In the genomic region with DNA sequence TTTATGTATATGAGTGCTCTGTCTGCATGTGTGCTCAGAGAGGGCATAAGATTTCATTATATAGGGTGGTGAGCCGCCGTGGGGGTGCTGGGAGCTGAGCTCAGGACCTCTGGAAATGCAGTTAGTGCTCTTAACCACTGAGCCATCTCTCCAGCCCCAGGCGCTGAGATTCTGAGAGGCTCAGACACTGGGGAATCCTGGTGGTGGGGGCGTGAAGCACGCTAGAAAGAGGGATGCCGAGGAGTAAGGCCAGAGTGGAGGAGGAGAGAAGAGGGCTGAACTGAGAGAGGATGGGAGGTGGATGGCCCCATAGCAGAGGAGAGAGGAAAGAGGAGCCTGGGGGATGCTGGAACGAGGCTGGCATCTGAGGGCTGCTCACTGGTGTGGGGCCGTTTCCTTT, we compare ENCODE assay signal across 25 mouse cellular contexts. TPM values are rescaled to one million over a fixed set of nuclear protein-coding genes. Genes with fewer than 3 reads are reported as not detected.
DNase-seq lines count a peak whose midpoint lies in the region; ATAC-seq and TF ChIP-seq lines count a peak whose summit lies in the region.
"Had no signal": no experiment of that assay in that cellular context is flagged by ENCODE, and none has a peak within 500 bp of the region (broad histone marks: within the 10 kb centered on the region; RNA-seq: fewer than 3 reads in every experiment).

No protein-coding gene starts in this region.

- 0 out of 2 replicates have a peak overlapping the region, but pooled peaks have one; percentile 12 for H3K27ac ChIP-seq in forebrain, embryonic 10.5 days
- H3K27ac ChIP-seq in forebrain, embryonic 12.5 days = no peak overlapping the region
- H3K27ac ChIP-seq in testis, adult 2 months (ENCODE audit: control insufficient read depth, insufficient read depth, low read depth, low read length) = no peak overlapping the region
- H3K27ac ChIP-seq: embryonic facial prominence, embryonic 13.5 days; embryonic facial prominence, embryonic 15.5 days; forebrain, embryonic 15.5 days had no signal

- no peak for TF ChIP-seq CTCF in testis, adult 2 months (IDR thresholded peaks at IDR 0.05; ENCODE audit: control insufficient read depth, insufficient read depth, insufficient replicate concordance, low read depth, low read length)

- H3K9ac ChIP-seq in forebrain, embryonic 12.5 days = no peak overlapping the region
- H3K9ac ChIP-seq: embryonic facial prominence, embryonic 13.5 days; embryonic facial prominence, embryonic 15.5 days; forebrain, embryonic 15.5 days had no signal

- 64% methylated on average over 8 of the region's 8 CpGs for WGBS in forebrain, embryonic 10.5 days
- 54% methylated on average over 8 of the region's 8 CpGs for WGBS in forebrain, embryonic 12.5 days

- H3K27me3 ChIP-seq in forebrain, embryonic 10.5 days (ENCODE audit: poor library complexity, severe bottlenecking) = peaks cover 15% of the 10 kb centered on the region; the same call in 1 of the 2 replicates
- 0 out of 2 replicates have a peak, but pooled peaks cover 10% of the 10 kb centered on the region for H3K27me3 ChIP-seq in forebrain, embryonic 12.5 days
- no peaks in the 10 kb centered on the region for H3K27me3 ChIP-seq in testis, adult 2 months (ENCODE audit: control insufficient read depth, insufficient read depth, low read length)
- H3K27me3 ChIP-seq: embryonic facial prominence, embryonic 13.5 days; embryonic facial prominence, embryonic 15.5 days; forebrain, embryonic 15.5 days had no signal

- no peak overlapping the region for H3K4me2 ChIP-seq in forebrain, embryonic 12.5 days
- H3K4me2 ChIP-seq: embryonic facial prominence, embryonic 13.5 days; embryonic facial prominence, embryonic 15.5 days; forebrain, embryonic 15.5 days had no signal

- no peaks in the 10 kb centered on the region for H3K9me3 ChIP-seq in forebrain, embryonic 10.5 days
- H3K9me3 ChIP-seq in forebrain, embryonic 12.5 days = no peaks in the 10 kb centered on the region
- H3K9me3 ChIP-seq: embryonic facial prominence, embryonic 13.5 days; embryonic facial prominence, embryonic 15.5 days; forebrain, embryonic 15.5 days had no signal

- DNase-seq in forebrain, embryonic 10.5 days (ENCODE audit: extremely low spot score, low spot score) = no peak
- DNase-seq in frontal cortex, postnatal 36 days (ENCODE audit: low spot score in 2 of 2) = no peak
- no peak for DNase-seq in testis, postnatal 14 days (ENCODE audit: low spot score)
- DNase-seq in ZHBTc4 (ENCODE audit: low read depth, low spot score) = peak; percentile 56
- no peak for DNase-seq in spleen, postnatal 36 days (ENCODE audit: low spot score in 2 of 2)
- DNase-seq: adrenal gland, adult 2 months; adrenal gland, postnatal 10 days; adrenal gland, postnatal 25 days; B cell, adult 2 months; cerebellum, adult 11 months; cerebellum, adult 18-20 months; cerebellum, adult 8-10 months; cerebellum, adult 9-11 months; cerebellum, postnatal 14 days; cerebellum, postnatal 36 days; embryo, embryonic 11 days had no signal

- no peak for TF ChIP-seq POLR2A in testis, adult 2 months (IDR thresholded peaks at IDR 0.05; ENCODE audit: control insufficient read depth, low read depth, low read length)

- no peaks in the 10 kb centered on the region for H3K36me3 ChIP-seq in forebrain, embryonic 10.5 days (replicated peaks)
- no peaks in the 10 kb centered on the region for H3K36me3 ChIP-seq in forebrain, embryonic 12.5 days (replicated peaks)
- H3K36me3 ChIP-seq in testis, adult 2 months (ENCODE audit: control insufficient read depth, insufficient read depth, low read length) = no peaks in the 10 kb centered on the region
- H3K36me3 ChIP-seq: embryonic facial prominence, embryonic 13.5 days; embryonic facial prominence, embryonic 15.5 days; forebrain, embryonic 15.5 days had no signal

- peaks cover 23% of the 10 kb centered on the region for H3K4me1 ChIP-seq in forebrain, embryonic 10.5 days
- H3K4me1 ChIP-seq in forebrain, embryonic 12.5 days = peaks cover 5% of the 10 kb centered on the region; the same call in 1 of the 2 replicates
- peaks cover 5% of the 10 kb centered on the region for H3K4me1 ChIP-seq in testis, adult 2 months (ENCODE audit: control insufficient read depth, insufficient read depth, low read length)
- H3K4me1 ChIP-seq: embryonic facial prominence, embryonic 15.5 days; forebrain, embryonic 15.5 days had no signal

- H3K4me3 ChIP-seq in forebrain, embryonic 10.5 days = no peak overlapping the region
- no peak overlapping the region for H3K4me3 ChIP-seq in forebrain, embryonic 12.5 days (replicated peaks)
- peak overlapping the region; percentile 72 for H3K4me3 ChIP-seq in testis, adult 2 months (ENCODE audit: control insufficient read depth, low read depth, low read length)
- H3K4me3 ChIP-seq: embryonic facial prominence, embryonic 13.5 days; embryonic facial prominence, embryonic 15.5 days; erythroblast, embryonic 14.5 days; forebrain, embryonic 15.5 days had no signal

- no peak for ATAC-seq in forebrain, embryonic 12.5 days (ENCODE audit: low FRiP score)
- peak; percentile 55; the same call in 1 of the 2 replicates for ATAC-seq in frontal cortex, adult (ENCODE audit: low TSS enrichment)
- ATAC-seq: CD4-positive, CD25-positive, alpha-beta regulatory T cell, adult 4 months; forebrain, embryonic 15.5 days had no signal

RNA-seq across cellular contexts. Expression of a gene that starts 0.4 kb away (rescaled TPM):
- polyA plus RNA-seq in forebrain, embryonic 10.5 days (2016; fragmentation: Nextera tagmentation; extraction: Ambion mirVana) = 0.23 TPM in 1 of 2 replicates, not detected in the other
- polyA plus RNA-seq in forebrain, embryonic 12.5 days (2016; fragmentation: Nextera tagmentation; extraction: Ambion mirVana) = 0.36 and 0.54 TPM in 2 replicates
- 74.5 and 81.0 TPM in 2 replicates for polyA plus RNA-seq in testis, adult 2 months (2012; rRNA removed)
- polyA plus RNA-seq: embryonic facial prominence, embryonic 11.5 days; erythroblast, embryonic 14.5 days had no signal

RNA-seq across cellular contexts. Expression of a gene that starts 2.9 kb away (rescaled TPM):
- 0.06 and 0.16 TPM in 2 replicates for polyA plus RNA-seq in forebrain, embryonic 10.5 days (2016; fragmentation: Nextera tagmentation; extraction: Ambion mirVana)
- 0.13 and 0.22 TPM in 2 replicates for polyA plus RNA-seq in forebrain, embryonic 12.5 days (2016; fragmentation: Nextera tagmentation; extraction: Ambion mirVana)
- 108 and 110 TPM in 2 replicates for polyA plus RNA-seq in testis, adult 2 months (2012; rRNA removed)
- polyA plus RNA-seq: erythroblast, embryonic 14.5 days had no signal

RNA-seq across cellular contexts. Expression of a gene that starts 14.8 kb away (rescaled TPM):
- 32.1 and 39.5 TPM in 2 replicates for polyA plus RNA-seq in forebrain, embryonic 10.5 days (2016; fragmentation: Nextera tagmentation; extraction: Ambion mirVana)
- polyA plus RNA-seq in forebrain, embryonic 12.5 days (2016; fragmentation: Nextera tagmentation; extraction: Ambion mirVana) = 22.7 and 28.2 TPM in 2 replicates
- 39.7 and 51.1 TPM in 2 replicates for polyA plus RNA-seq in testis, adult 2 months (2012; rRNA removed)

RNA-seq across cellular contexts. Expression of a gene that starts 26.8 kb away (rescaled TPM):
- 27.6 and 28.7 TPM in 2 replicates for polyA plus RNA-seq in forebrain, embryonic 10.5 days (2016; fragmentation: Nextera tagmentation; extraction: Ambion mirVana)
- 17.1 and 20.0 TPM in 2 replicates for polyA plus RNA-seq in forebrain, embryonic 12.5 days (2016; fragmentation: Nextera tagmentation; extraction: Ambion mirVana)
- 1.1 and 1.6 TPM in 2 replicates for polyA plus RNA-seq in testis, adult 2 months (2012; rRNA removed)
- polyA plus RNA-seq: CD4-positive, CD25-positive, alpha-beta regulatory T cell, adult 4 months; erythroblast, embryonic 14.5 days had no signal

RNA-seq across cellular contexts. Expression of a gene that starts 29.9 kb away (rescaled TPM):
- 0.65 and 0.69 TPM in 2 replicates for polyA plus RNA-seq in forebrain, embryonic 10.5 days (2016; fragmentation: Nextera tagmentation; extraction: Ambion mirVana)
- 0.45 and 0.62 TPM in 2 replicates for polyA plus RNA-seq in forebrain, embryonic 12.5 days (2016; fragmentation: Nextera tagmentation; extraction: Ambion mirVana)
- polyA plus RNA-seq in testis, adult 2 months (2012; rRNA removed) = 4.4 and 5.9 TPM in 2 replicates

Comparison
In these comparisons a context has a peak if more than half of its experiments do, and no peak if none do; other contexts are left out.
1. RNA of a gene that starts 0.4 kb away (polyA plus RNA-seq): 74.5 to 81.0 TPM in testis, adult 2 months; 0.36 to 0.54 TPM in forebrain, embryonic 12.5 days and 0.23 TPM in forebrain, embryonic 10.5 days; every median in the first group is over 10 times any median in the second.
2. RNA of a gene that starts 2.9 kb away (polyA plus RNA-seq): 108 to 110 TPM in testis, adult 2 months; 0.06 to 0.16 TPM in forebrain, embryonic 10.5 days and 0.13 to 0.22 TPM in forebrain, embryonic 12.5 days; every median in the first group is over 10 times any median in the second.